Mouse (Mus musculus): Measurements from ENCODE around the gene Alppl2.

DNA sequence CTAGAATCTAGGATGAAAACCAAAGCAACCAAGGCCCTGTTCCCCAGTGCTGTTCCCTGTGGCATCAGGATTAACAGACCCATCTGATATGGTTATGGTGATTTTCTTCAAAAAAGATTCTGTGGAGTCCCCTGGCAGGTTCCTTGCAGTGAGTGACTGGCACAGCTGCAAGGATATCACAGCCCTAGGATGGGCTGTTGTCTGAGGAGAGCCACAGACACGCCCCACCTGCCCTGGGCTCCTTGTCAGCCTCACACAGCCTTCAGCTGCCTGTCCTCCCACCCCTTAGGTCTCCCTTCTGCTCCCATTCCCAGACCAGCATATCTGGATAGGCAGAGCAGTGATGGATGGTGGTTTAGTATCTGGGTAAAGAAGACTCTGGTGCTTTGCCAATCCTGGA is 39.0 kb downstream of the Alppl2 start:
- TF ChIP-seq POLR2A (IDR thresholded peaks at IDR 0.05; ENCODE audit: borderline replicate concordance, control insufficient read depth, low read depth, low read length) = no peak
- no peak for TF ChIP-seq CTCF (IDR thresholded peaks at IDR 0.05; ENCODE audit: control insufficient read depth, insufficient read depth, low read length)

All from bone marrow, adult 2 months (tissue).